Mouse (Mus musculus) embryo, embryonic 11.5 days (tissue): ENCODE data around the gene Gm20388.

Source experiments
- DNase-seq: peaks from one replicate; pipeline ENCODE4 v3.0.0-alpha.2; 2012; ENCODE audit warnings: low read depth, low spot score

The Gm20388 gene

DNA sequence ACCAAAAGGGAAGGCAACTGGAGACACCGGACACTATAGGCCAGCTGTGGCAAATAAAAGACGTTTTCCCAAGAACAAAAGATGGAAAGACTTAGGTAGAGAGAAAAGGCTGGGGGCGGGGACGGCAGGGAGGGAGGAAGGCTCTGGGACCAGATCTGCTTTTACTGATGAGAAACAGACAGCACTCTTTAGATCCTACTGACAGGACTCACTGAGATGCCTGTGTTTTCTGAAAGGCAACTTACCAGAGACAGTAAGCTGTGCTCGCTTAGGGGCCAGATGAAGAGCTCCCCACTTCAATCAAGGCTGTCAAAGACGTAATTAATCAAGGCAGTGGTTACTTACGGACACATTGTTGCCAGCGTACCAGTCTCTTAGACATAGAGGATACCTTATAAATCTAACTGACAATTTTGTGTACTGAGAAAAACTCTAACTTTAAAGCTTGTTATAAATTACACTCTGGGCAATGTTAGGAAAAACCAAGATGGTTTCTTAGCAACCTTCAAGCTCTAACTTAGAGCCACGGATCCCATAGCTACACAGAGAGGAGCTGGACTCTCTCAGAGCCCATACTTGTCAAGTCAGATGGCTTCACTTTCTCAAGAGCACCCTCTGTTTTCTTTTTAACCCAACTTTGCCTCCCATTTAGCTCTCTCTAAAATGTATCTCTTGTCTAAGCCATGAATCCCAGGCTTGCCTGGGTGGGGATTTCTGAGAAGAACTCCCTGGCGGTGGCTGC lies 4481.8 kb downstream of the Gm20388 start:
- DNase-seq, result no peak

DNA sequence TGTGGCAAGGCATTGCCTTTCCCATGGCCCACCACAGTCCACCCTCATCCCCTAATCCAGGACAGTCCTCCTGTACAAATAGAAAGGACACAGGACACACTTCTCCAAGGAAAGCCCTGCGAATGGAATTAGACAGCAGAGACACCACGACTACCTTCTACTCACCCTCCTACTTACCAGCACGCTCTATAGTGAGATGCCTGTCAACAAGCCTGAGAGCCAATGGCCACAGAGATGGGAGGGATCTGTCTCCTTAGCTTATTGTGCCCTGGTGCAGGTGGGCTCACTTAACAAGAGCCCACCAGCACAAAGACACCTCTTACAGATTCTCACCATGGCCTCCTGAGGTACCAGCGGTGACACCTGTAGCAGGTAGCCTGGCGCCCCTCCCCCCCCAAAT lies 4482.4 kb downstream of the Gm20388 start:
- DNase-seq, result no peak

DNA sequence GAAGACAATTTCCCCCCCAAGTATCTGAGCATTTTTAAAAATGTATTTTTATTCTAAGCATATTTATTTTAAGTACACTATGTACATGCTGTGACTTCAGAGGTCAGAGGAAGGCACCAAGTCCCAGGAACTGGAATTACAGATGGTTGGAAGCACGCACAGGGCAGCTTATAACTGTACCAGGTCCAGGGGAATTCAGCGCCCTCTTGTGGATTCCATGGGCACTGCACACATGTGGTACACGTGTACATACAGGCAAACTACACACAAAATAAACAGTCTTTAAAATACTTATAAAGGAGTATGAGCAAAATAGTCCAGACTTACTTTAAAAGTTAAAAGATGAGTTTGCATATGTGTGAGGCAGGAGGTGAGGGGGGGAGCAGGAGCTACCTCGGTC lies 4483.3 kb downstream of the Gm20388 start:
- no peak for DNase-seq

DNA sequence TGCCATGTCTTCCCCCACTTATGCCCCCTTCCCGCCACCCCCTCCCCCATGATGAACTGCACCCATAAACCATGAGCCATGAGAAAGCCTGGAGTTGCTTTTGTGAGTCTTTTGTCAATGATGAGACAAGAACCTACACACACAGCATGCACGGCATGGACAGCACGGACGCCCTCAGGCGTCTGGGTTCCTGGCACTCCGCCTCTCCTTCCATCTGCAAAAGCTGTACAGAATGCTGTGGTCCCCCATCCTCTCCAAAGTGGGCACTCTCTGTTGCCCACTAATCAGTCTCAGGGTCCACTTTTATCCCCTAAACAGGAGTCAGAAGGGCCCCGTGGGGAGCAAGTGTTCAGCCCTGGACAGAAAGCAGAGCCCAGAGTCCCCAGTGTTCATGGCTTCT lies 4484.3 kb downstream of the Gm20388 start:
- no peak for DNase-seq
